Mouse (Mus musculus) layer of hippocampus, adult 2 months (tissue): ENCODE results near the gene Fsip1. TPM values are rescaled to one million over a fixed set of nuclear protein-coding genes. Genes with fewer than 3 reads are reported as not detected.

ENCODE experiments used
- DNase-seq, 2 experiments: peaks; one replicate each; pipeline ENCODE4 v3.0.0; 2022; ENCODE audit warnings: low spot score in 2 of 2
- H3K27ac ChIP-seq: fragments of 200-600 bp; 2 replicates; pipeline ENCODE4 v1.8.1; 2022
- H3K4me3 ChIP-seq: fragments of 200-600 bp; 2 replicates; pipeline ENCODE4 v1.8.1; 2022; ENCODE audit warnings: mild to moderate bottlenecking
- CTCF ChIP-seq: fragments of 200-600 bp; conservative IDR thresholded peaks from 2 replicates; pipeline ENCODE4 v1.8.1; 2022; ENCODE audit warnings: antibody characterized with exemption, mild to moderate bottlenecking, moderate library complexity
- total RNA-seq, 2 experiments: library from RNA; stranded (reverse); gene quantifications; 2 replicates each; pipeline ENCODE4 v1.2.3; 2021

Gene Fsip1
- total RNA-seq, 2 experiments from 2014 or later: 0.98 to 1.0 TPM

- DNase-seq: no peak
- TF ChIP-seq CTCF: no peak
- no peak overlapping the region for H3K27ac ChIP-seq
- H3K4me3 ChIP-seq: no peak overlapping the region
These were observed 20.6 kb downstream of the Fsip1 start for GRCm38 (mm10) chr2:118236196-118236595.

DNA sequence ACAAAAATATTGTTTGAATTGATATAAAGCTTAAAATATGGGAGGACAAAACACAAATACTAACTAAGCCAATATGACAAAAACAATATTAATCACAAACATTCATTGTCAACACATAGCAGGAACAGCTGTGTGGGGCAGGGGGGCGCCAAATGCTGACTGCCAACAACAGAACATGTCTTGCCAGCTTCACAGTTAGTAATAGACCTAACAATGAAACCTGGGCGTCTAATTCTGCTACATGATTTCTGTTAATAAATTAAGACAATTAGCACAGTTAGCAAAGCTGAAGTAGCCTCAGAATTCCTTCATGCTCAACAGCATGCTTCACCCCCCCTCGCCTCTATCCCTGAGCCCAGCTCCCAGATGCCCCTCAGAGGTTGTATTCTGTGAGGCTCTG, 21.2 kb downstream of the Fsip1 start:
- DNase-seq: peak in 1 of 2 experiments; percentile 19
- H3K4me3 ChIP-seq: no peak overlapping the region
- no peak for TF ChIP-seq CTCF
- no peak overlapping the region for H3K27ac ChIP-seq

DNA sequence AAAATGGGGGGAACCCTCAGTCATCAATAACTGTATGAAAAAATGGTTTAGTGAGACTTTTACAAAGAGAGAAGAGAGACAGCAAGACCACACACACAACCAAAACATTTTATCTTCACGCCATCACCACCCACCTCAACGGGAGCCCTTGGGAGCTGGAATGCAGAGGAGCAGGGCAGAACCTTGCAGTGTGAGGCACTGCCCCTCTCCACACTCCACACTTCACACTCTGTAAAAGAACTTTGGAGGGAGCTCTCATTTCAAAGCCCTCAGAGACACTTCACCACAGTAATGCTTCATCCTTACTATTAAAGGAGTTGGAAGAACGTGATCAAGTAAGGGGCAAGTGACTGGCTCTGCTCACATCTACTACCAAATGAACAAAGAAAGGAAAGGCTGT, 26.2 kb downstream of the Fsip1 start:
- no peak for DNase-seq
- Histone ChIP-seq H3K27ac (no peak overlapping the region), H3K4me3 (no peak overlapping the region)
- TF ChIP-seq CTCF: no peak

- no peak overlapping the region for H3K27ac ChIP-seq
- DNase-seq: no peak
- no peak overlapping the region for H3K4me3 ChIP-seq
- TF ChIP-seq CTCF: no peak
These were observed 28.2 kb downstream of the Fsip1 start for GRCm38 (mm10) chr2:118228486-118229079.

DNA sequence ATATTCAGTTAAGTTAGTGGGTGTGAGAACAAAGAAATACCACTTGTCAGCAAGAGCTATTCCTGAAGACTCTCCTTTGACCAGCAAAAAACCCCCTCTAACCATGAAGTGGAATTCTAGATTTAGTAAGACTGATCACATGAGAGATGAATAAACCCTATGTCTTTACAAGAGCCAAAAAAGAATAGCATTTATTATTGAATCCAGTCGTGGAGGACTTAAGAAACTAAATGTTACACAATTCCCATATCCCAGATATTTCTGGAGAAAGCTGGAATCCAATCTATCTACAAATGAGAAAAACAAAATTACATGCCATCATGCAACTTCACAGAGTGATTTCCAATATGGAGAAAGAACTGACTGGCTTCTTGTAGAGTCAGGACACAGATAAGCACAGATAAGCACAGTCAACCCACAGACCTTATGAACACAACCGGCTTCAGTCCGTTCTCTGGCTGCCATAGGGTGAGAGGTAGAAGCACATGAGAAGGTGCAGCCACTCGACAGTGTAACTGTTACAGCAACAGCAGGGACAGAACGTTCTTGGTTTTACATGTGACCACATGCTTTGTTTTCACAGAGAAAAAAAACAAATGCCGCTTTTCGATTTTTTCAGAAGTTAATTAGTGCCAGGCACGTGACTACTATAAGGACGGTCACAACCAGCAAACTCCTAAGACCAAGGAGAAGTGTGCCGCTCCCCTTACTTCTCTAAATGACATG, 31.3 kb downstream of the Fsip1 start:
- H3K27ac ChIP-seq: no peak overlapping the region
- no peak for TF ChIP-seq CTCF
- no peak overlapping the region for H3K4me3 ChIP-seq
- DNase-seq: no peak

- no peak for DNase-seq
- Histone ChIP-seq H3K4me3 (no peak overlapping the region), H3K27ac (no peak overlapping the region)
- TF ChIP-seq CTCF: no peak
These were observed 38.7 kb downstream of the Fsip1 start for GRCm38 (mm10) chr2:118217993-118218595.

GRCm38 (mm10) chr2:118209712-118210111, 47.1 kb downstream of the Fsip1 start:
- no peak for DNase-seq

GRCm38 (mm10) chr2:118208651-118209050, 48.1 kb downstream of the Fsip1 start:
- H3K27ac ChIP-seq: no peak overlapping the region
- DNase-seq: no peak
- no peak for TF ChIP-seq CTCF
- H3K4me3 ChIP-seq: no peak overlapping the region

More at GRCm38 (mm10) chr2:118209712-118210111, 47.1 kb downstream of the Fsip1 start:
- Histone ChIP-seq H3K4me3 (no peak overlapping the region), H3K27ac (no peak overlapping the region)
- TF ChIP-seq CTCF: no peak

DNA sequence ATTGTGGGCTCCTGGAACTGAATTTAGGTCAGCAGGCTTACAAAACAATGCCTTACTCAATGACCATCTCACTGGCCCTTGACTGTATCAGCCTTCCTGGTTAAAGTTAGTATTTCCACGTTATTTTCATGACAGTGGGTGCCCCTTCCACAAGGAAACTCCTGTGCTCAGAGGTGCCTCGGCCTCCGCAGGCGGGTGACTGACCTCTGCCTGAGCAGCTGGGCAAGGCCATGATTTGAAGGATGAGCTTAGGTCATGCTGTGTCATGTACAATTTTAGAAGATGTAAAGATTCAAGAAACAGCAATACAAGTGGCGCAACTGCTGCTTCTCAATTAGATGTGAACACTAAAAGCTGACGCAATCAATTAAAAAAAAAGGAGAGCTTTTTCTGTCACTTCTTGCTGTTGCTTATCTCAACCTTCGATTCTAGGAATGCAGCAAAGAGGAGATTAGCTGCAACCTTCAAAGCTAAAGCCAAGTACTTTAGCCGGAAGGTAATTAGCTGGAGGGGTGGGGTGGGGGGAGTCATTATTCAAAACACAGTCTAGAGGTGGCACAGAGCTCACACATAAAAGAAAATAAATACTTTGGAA, 50.7 kb downstream of the Fsip1 start:
- DNase-seq: no peak
- TF ChIP-seq CTCF: no peak
- Histone ChIP-seq H3K4me3 (no peak overlapping the region), H3K27ac (no peak overlapping the region)

DNA sequence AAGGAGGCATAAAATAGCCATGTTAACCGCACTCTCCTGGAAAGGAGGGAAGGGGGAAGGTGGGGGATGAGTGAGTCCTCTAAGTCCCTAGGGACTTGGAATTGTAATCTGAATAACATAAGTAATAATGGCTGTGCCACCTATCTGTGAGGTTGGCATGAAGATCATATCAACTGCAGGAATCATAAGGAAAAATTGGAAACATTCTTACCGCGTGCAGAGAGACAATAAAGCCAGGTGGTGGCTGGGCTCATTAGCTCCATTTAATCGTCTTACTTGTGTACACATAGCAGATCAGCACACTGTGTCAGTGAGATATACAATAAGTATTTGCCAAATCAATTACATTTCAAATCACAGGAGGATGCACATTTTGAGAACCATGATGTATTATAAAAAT, 52.1 kb downstream of the Fsip1 start:
- Histone ChIP-seq H3K27ac (peak overlapping the region; percentile 78), H3K4me3 (no peak overlapping the region)
- no peak for DNase-seq
- TF ChIP-seq CTCF: no peak

- H3K4me3 ChIP-seq: 0 out of 2 replicates have a peak overlapping the region, but pooled peaks have one; percentile 9
- peak; percentile 38 to 74 for DNase-seq
- H3K27ac ChIP-seq: peak overlapping the region; percentile 78
- TF ChIP-seq CTCF: no peak
These were observed 52.9 kb downstream of the Fsip1 start for GRCm38 (mm10) chr2:118203739-118204461.

- Histone ChIP-seq H3K27ac (peak overlapping the region; percentile 78), H3K4me3 (no peak overlapping the region)
- TF ChIP-seq CTCF: no peak
- DNase-seq: no peak
These were observed 53.8 kb downstream of the Fsip1 start for GRCm38 (mm10) chr2:118202934-118203333.

DNA sequence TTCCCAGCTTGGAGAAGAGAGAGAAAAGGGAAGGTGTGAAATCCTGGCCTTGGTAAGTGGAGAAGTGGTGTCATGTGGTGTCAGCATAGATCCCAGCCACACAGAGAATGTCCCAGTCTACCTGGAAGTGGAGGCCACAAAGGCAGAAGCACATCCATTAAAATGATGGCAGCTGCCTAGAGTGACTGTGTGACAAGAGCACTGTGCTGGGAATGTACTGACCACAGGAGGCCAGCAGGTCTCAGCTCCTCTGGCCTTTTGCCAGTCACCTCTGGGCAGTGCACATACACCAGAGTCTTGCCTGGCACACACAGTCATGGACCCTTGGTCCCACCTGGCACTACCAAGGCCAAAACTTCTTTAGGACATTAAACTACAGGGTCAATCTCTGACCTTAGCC, 54.8 kb downstream of the Fsip1 start:
- Histone ChIP-seq H3K27ac (no peak overlapping the region), H3K4me3 (no peak overlapping the region)
- no peak for TF ChIP-seq CTCF

More for the DNA sequence above, 54.8 kb downstream of the Fsip1 start:
- DNase-seq: no peak
